Mouse (Mus musculus): ENCODE data around the gene Nr2f1. TPM values are rescaled to one million over a fixed set of nuclear protein-coding genes. Genes with fewer than 3 reads are reported as not detected.

Gene Nr2f1
- polyA plus RNA-seq, 1 experiment from 2014 or later, result 4.1 TPM

GRCm38 (mm10) chr13:78157465-78157864 lies 42.1 kb downstream of the Nr2f1 start:
- H3K4me2 ChIP-seq, result no peak overlapping the region
- no peak overlapping the region for H3K9ac ChIP-seq
- ATAC-seq (ENCODE audit: extremely low read depth, insufficient number of reproducible peaks, low FRiP score, low TSS enrichment), result no peak
- H3K9me3 ChIP-seq, result no peaks in the 10 kb centered on the region
- WGBS, result 76% methylated on average over 5 of the region's 5 CpGs
- H3K4me1 ChIP-seq, result no peaks in the 10 kb centered on the region
- no peak overlapping the region for H3K4me3 ChIP-seq
- H3K27me3 ChIP-seq (replicated peaks), result peaks cover 5% of the 10 kb centered on the region; the same call in 1 of the 2 replicates
- no peak overlapping the region for H3K27ac ChIP-seq (replicated peaks)
- no peaks in the 10 kb centered on the region for H3K36me3 ChIP-seq

Other genes with a start within 250 kb of the Nr2f1 start
- gene Pou5f2, start 174.9 kb downstream of the Nr2f1 start, polyA plus RNA-seq (2015; fragmentation: Nextera tagmentation; extraction: Ambion mirVana), result 0.51 and 1.1 TPM in 2 replicates

Measured in heart, embryonic 13.5 days (tissue).